Mouse (Mus musculus): Measurements from ENCODE around the gene Arhgap24.

DNA sequence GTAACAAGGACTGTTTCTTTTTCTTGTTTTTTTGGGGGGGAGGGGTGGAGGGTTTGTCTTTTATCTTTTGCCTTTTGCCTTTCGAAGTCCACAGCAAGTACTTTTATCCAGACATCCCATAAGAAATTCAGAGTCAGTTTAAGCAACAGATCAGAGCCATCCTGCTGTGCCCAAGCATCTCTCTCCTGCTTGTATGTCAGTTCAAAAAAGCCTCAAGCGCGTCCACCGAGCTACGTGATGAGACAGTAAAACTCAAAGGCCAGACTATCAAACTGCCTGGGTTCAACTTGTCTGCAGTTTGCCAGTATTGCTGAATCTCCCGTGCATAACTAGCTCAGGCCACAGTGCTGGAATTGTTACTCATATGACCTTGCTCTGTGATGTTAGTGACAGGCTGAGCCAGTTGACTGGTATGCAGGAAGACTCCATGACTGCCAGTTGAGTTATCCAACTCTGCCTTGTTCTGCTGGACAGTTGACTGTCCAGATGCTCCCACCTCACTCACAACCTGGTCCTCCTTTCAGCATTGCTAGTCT, 418.6 kb downstream of the Arhgap24 start:
- no peak for TF ChIP-seq CTCF (IDR thresholded peaks at IDR 0.05; ENCODE audit: borderline replicate concordance, extremely low read depth, insufficient read depth, insufficient read length)
- no peak for TF ChIP-seq POLR2A (IDR thresholded peaks at IDR 0.05; ENCODE audit: borderline replicate concordance, extremely low read depth, insufficient read depth, insufficient read length, poor library complexity, severe bottlenecking)
